Mouse (Mus musculus): ENCODE measurements around the gene Pgls.

Gene Pgls

DNA sequence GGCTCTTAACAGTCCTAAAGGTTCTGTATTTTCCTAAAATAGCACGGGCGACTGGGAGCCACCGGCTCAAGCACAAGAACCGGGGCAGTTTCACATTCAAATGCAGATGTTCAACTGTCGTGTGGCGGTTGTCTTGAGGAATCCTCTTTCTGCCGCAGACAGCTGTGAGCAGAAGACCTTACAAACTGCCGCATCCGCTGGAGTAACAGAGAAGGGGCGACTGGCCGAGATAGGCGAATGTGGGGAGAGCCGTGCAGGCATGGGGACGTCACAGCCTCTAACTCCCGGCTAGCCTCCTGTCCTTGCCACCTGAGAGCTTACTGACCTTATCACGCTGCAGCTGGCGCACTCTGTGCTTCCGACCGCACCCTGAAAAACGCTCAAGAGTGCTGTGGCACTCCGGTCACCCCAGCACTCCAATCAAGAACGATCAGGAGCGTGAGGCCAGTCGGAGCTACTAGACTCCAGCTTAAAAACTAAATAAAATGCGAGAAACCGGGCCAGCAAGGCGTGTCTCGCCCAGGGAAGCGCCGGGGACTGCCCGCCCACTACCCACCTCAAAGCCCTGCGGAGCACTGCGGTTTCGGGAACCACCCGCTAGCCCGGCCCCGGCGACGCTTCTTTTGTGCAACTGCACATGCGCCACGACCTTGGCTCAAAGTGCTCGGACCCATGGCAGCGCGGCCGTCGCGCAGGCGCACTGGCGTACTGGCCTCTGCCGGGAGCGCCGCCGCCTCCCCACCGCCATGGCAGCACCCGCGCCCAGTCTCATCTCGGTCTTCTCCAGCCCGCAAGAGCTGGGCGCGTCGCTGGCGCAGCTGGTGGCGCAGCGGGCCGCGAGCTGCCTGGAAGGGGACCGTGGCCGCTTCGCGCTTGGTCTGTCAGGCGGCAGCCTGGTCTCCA lies at the start of gene Pgls:
Gene Pgls, plus strand, starts transcription at position 706 of the 903 bp plus-strand sequence.
- DNase-seq (ENCODE audit: low spot score), result peak; percentile 89

DNA sequence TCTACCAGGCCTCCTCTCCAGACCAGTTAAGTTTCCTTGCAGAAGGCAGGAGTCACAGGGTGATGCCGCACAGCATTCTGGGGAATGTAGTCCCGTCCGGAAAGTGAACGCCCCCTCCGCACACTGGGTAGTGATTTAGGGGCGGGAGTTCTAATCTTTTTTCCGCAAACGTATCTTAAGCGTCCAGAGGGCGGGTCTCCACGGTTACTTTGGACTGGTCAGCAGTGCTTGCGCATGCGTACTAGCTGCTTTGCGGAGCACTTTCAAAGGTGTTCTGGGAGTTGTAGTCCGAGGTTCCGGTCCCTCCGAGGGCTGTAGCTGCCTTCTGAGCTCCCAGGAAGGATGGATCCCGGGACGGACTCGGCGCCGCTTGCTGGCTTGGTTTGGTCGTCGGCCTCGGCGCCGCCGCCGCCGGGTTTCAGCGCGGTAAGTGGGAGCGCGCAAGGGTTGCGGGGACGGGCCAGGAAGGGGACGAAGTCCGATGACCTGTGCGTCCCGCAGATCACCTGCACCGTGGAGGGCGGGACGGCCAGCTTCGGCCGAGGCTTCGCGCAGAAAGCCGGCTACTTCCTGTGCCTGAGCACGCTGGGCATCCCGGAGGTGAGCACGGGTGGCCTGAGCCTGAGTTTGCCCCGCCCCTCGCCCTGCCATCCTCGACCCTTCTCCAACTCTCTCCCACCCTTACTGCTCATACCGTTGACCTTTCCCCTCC lies 49.2 kb upstream of the Pgls start, which contains the start of gene Mvb12a:
Gene Mvb12a, plus strand, starts transcription at position 291 of the 712 bp plus-strand sequence.
- peak; percentile 93 for DNase-seq (ENCODE audit: low spot score)

DNA sequence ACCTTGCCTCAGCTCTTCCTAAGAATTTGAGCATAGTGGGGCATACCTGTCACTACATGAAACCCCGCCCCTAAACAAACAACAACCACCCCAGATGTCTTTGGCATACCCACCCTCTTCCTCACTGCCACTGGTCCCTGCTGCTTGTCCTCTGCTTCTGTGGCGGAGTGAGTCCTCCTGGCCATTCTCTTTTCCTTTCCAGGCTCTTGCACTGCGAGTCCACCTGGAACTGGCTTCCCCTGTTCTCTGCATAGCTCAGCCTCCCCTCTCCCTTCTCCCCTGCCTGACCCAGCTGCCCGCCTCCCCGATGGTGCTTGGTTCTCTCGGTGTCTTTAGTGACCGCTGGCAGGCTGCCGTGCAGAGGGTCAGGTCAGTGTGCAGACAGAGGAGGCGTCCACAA lies 48.2 kb upstream of the Pgls start:
- no peak for DNase-seq (ENCODE audit: low spot score)

DNA sequence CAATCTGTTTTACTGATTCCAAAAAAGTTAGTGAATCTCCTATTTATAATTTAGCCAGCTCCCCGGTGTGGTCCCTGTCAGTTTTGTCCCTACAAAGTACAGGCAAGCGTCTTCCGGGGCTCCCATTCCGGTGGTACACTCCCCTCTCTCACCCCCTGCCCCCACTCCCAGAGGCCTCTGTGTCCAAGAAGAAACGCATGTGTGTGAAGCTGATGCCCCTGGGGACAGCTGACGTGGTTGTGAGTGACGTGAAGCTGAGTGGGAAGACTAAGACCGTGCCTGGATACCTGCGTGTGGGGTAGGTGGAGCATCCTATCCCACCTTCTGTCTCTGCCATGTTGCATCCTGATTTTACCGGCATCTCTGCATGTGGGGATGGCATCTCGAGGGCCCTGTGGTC lies 46.9 kb upstream of the Pgls start:
- DNase-seq (ENCODE audit: low spot score), result no peak

DNA sequence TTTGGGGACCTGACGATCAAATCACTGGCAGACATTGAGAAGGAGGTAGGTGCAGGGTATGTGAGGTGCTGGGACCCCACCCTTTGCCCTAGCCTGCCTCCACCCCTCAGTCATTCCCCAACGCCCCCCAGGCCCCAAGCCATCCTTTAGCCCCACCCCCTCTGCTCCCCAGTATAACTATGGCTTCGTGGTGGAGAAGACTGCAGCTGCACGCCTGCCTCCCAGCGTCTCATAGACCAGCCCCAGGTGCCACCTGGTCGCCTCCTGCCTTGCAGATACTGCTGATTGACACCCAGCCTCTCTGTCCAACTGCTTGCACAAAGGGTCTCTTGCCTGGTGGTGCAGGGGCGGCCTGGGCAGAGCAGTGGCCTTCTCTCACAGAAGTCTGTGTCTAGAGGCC lies 44.4 kb upstream of the Pgls start:
- DNase-seq (ENCODE audit: low spot score), result no peak

DNA sequence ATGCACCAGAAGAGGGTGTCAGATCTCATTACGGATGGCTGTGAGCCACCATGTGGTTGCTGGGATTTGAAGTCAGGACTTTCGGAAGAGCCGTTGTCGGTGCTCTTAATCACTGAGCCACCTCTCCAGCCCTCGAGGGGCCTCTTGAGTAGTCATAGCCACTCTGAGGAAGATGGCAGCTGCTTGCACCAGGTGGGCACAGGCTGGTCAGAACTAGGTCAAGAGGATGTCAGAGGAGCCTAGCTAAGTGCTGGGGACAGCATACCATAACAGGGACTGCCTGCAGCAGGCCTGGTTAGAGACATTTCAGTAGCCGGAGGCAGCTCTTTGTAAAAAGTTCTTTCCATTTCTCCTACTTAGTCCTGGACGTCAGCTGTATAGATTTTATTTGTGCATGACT lies 41.2 kb upstream of the Pgls start:
- no peak for DNase-seq (ENCODE audit: low spot score)

DNA sequence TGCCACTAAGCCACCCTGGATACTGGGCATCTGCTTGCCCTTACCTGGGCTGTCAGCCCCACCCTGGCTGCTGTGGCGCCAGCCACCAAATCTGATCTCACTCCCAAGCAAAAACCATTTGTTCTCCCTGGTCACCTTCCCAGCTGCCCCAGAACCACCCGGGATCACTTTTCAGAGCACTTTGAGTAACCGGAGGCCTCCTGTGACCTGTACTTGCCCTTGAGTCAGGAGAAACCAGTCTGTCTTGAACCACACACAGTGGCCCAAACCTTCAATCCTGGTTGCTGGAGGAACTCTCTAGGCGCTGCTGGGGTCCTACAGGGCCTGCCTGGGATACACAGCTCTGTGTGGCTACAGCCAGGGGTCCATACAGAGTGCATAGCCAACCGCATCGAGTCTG lies 39.2 kb upstream of the Pgls start:
- DNase-seq (ENCODE audit: low spot score), result no peak

DNA sequence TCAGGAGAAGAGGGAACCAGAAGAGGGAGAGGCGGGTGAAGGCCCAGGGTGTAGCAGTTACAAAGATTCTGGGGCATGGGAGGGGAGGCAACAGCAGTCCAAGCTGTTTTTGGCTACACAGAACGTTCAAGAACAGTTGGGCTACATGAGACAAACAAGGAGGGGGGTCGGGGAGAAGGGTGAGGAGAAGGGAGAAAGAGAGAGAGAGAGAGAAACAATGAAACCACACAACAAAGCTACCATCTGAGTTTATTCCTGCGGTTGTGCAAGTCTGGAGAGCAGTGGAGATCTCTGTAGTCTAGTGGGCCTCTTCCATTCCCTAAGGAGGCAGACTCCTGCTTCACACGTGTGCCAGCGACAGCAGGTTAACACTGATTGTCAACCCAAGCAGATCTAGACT lies 38.0 kb upstream of the Pgls start:
- DNase-seq (ENCODE audit: low spot score), result no peak

DNA sequence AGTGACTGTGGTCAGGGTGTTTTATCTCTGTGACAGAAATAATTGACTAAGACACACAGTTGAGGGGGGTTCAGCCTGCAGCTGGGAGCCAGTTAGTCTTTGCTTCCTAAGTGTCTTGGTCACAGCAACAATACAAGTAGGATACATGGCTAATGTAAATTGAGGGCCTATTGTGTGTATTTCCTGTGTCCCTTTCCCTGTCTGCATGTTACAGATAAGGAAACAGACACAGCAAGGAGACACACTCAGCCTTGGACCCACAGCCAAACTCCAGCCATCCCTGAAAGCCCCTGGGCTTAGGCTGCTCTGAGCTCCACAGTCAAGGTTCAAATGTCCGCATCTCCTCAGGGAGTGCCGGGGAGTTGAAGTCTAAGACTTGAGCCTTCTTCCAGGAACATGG lies 37.3 kb upstream of the Pgls start:
- no peak for DNase-seq (ENCODE audit: low spot score)

DNA sequence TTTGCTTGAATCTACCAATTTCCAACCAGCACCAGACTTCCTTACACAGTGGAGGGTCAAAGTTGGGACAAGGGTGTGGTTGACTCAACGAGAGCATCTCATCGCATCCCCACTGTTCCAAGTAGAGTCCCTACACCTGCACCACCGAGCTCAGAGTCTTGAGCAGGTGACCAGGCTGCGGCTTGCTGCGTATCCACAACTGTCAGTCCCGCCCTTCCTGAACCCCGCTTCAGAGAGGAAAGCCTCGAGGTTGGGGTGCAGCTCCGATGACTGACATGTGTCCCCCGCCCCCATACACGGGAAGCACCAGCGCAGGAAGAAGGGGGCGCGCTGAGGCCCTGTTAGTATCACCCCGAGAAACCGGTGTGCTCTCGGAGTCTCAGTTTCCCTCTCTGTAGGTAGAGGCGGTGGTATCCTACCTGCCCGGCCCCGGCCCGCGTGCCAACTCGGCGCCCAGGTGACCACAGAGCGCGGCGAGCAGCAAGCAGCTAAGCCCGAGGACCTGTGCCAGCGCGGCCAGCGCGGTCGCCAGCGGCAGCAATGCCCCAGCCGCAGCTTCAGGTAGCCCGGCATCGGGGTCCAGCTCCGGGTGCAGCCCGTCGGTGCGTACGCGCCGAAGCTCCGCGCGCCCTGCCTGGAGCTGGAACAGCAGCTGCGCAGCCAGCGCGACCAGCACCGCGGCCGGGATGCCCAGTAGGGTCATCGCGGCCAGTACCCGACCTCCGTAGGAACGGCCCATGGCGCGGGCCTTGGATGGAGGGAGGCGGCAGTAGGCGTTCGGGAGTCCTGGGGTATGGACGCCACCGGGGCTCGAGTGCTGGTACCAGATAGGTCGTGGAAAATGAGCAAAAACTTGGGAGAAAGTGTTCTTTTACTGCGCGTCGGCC lies 33.7 kb upstream of the Pgls start, which contains the start of gene Tmem221:
Gene Tmem221, minus strand, starts transcription at position 801 of the 887 bp plus-strand sequence.
- DNase-seq (ENCODE audit: low spot score), result no peak

DNA sequence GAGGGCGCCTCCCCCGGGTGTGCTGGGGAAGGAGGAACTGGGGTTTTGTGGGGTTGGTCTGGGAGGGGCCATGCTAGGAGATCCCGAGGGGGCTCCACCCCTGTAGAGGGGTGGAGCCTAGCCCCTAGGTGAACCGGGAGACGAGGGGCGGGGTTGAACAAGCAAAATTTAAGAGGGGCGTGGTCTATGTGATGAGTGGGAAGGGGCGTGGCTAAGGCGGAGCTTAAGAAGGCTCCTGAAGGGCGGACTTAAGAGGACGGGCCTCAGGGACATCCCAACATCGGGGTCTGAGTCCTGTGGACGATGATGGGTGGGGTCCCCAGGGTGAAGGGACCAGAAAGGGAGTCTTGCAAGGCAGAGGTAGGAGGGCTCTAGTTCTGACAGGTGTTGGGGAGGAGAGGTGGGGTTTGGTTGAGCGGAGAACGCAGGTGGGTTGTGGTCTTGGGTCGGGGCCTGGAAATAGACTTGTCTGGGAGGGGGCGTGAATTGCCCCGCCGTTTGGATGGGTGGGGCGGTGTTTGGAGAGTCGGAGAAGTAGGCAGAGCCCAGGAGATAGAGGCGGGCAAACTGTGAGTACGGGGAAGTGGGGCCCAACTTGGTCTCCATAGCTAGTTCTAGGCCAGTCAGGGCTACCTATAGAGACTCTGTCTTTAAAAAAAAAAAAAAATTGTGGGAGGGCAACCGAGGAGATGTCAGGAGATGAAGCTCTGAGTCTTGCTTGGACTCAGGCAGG lies 32.9 kb upstream of the Pgls start:
- peak; percentile 86 for DNase-seq (ENCODE audit: low spot score)

DNA sequence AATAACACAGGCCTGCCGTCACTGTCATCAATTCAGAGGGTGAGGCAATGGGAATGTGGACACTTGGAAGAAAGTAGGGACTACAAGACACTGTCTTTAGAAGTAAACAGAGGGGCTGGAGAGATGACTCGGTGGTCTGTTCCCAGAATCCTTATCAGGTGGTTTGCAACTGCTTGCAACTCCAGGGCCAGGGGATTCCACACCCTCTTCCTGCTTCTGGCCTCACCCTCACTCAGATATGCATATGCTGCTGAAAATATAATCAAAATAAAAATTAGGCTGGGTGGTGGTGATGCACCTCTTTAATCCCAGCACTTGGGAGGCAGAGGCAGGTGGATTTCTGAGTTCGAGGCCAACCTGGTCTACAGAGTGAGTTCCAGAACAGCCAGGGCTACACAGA lies 31.9 kb upstream of the Pgls start:
- DNase-seq (ENCODE audit: low spot score), result no peak

DNA sequence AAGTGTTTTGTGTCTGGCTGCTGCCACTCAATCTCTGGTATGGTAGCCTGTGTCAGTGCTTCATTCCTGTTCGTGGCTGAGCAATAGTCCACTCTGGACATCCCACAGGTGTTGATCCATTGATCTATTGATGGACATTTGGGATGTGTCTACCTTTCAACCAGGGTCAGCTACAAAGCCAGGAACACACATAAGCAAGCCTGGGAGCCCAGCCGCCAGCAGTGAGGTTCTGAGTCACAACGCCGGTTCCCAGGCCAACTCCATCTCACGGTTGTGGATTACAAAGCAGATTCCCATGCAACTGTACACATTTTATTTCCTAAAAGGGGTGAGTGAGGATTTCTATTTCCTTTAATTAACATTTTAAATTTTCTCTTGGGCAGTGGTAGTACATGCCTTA lies 31.2 kb upstream of the Pgls start:
- DNase-seq (ENCODE audit: low spot score), result no peak

DNA sequence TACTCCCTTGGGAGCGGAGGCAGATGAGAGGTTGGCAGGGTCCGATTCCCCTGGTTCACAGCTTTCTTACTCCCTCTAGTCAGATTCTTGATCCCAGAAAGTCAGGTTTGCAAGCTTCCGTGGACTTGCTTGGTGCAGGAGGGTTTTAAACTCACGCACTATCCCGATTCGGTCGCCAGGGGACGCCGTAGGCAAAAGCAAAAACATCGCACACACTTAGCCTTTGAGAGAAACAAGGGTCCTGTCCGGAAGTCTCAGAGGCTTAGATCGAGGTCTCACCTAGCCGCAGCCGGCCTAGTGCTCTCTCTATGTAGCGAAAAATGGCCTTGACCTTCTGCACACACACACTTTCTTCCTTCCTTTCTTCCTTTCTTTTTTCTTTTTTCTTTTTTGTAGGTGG lies 30.6 kb upstream of the Pgls start:
- DNase-seq (ENCODE audit: low spot score), result peak; percentile 65

DNA sequence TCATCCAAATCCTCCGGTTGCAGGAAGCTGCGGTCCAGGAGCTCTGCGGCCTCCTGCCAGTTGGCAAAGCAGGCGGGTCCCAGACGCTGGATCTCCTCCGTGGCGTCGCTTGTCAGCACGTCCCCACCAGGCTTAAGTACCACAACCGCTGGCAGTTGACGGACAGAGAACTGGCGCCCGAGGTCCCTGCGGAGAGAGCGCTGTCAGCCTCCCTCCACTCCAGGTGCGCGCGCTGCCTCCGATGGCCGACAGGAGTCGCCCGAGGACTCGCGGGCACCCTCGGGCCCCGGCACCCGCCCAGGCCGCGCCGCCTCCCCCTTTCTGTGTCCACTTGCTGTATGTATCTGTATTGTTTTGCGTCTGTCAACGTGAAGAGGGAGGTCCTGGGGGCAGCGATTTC lies 29.2 kb upstream of the Pgls start:
- DNase-seq (ENCODE audit: low spot score), result peak; percentile 49

DNA sequence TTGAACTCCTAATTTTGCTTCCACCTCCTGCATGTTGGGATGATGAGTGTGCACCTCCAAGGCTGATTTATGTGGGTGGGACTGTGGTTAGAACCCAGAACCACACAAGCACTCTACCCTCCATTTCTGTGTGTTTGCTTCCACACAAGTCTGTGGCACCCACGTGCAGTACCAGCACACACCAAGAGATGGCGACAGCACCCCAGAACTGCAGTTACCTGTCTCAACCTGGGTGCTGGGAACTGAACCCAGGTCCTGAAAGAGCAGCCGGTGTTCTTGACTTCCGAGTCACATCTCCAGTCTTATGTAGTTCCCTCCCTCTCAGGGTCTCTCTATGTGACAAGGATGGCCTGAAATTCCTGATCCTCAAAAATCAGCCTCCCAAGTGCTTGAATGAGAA lies 28.0 kb upstream of the Pgls start:
- DNase-seq (ENCODE audit: low spot score), result no peak

DNA sequence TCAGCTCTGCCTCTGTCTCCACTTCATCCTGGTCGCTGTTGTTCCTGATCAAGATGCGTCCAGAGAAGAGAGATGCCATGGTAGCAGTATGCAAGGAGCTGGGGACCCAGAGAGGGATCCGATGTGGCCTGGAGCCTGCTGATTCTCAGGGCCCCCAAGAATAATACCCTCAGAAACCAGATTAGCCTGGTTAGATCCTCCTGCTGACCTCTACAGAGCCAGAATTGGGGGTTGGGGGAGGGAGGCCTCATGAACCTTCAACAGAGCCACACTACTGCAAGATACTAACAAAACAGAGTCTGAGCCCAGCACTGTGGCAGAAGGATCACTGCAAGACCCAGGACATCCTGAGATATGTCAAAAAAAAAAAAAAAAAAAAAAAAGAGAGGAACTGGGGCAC lies 25.5 kb upstream of the Pgls start, which contains the start of gene Nxnl1:
Gene Nxnl1, minus strand, starts transcription at position 101 of the 400 bp plus-strand sequence.
- DNase-seq (ENCODE audit: low spot score), result no peak

DNA sequence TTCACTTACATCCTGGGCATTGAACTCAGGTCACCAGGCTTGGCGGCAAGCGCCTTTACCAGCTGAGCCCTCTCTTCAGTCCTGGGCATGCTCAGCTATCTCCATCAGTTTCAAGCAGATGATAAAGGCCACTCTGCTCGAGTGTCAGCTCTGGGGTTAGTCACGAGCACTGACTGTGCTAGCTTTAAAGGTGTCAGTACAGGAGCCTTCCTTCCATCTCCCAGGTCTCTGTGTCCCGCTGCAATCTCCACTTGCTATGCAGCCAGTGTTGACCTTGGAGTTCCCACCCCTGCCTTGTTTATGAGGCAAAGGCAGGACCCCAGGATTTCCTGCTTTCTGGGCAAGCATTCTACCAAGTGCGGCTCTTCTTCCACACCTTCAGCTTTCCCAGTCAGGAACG lies 24.4 kb upstream of the Pgls start:
- DNase-seq (ENCODE audit: low spot score), result no peak

DNA sequence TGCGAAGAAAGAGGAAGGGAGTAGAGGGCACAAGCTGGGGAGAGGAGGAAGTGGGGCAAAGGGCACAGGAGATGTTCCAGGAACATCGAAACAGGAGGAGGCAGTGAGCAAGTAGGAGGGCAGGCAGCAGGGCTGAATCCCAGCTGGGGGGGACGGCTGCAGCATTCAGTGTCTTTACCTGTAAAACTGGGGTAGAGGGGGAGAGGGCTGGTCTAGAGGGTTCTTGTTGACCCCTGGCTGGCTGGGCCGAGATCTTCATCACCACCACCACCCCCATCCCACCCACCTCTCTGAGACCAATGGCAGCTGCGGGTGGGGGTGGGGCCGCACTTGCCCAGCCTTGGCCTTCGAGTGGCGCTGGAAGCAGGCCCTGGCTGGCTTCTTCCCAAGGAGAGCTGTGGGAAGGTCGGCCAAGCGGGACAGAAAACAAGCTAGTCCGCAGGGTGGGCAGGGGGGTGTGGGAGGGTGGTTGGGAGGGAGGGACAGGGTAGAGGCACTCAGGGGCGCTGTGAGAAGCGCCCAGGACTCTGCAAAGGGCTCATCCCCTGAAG lies 23.5 kb upstream of the Pgls start, which contains the start of gene Slc27a1:
Gene Slc27a1, plus strand, starts transcription at position 496 of the 551 bp plus-strand sequence.
- DNase-seq (ENCODE audit: low spot score), result no peak

DNA sequence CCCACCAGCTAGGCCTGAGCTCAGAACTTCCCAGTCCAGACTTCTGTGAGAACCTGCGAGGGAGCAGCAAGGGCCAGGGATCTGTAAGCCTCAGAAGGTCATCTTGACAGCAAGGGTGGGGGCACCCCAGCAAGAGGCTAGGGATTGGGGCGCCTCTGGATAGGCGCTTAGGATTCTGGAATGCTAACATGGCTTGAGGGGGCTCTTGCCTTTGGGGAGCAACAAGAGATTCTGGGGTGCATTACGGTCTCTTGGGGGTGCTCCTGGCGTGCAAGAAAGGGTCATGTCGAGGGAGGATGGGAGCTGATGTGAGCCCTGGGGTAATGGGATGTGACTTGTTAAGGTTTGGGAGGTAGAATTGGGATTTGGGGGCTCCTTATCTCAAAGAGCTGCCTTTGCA lies 23.0 kb upstream of the Pgls start:
- no peak for DNase-seq (ENCODE audit: low spot score)
